ENCODE assay signal across 29 mouse cellular contexts in the genomic region with DNA sequence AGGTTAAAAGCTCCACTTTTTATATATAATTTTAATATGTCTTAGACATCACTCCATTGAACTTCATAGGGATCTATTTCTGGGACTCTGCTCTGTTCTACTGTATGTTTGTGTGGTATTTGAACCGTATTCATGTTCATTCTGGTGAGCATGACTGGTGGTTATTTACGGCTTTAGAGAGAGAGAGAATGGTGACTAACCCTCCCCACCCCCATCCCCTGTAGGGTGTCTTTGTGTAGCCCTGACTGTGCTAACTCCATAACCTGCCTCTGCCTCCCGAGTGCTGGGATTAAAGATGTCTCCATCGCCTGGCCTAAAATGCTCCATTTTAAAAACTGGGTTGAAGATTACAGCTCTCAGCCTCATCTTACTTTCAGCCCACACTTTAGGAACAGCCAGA.
"Had no signal": no experiment of that assay in that cellular context is flagged by ENCODE, and none has a peak within 500 bp of the region (broad histone marks: within the 10 kb centered on the region; RNA-seq: fewer than 3 reads in every experiment).

No protein-coding gene starts in this region.

- H3K4me3 ChIP-seq: embryonic facial prominence, embryonic 10.5 days; embryonic facial prominence, embryonic 12.5 days; embryonic facial prominence, embryonic 13.5 days; embryonic facial prominence, embryonic 15.5 days; erythroblast, embryonic 14.5 days; forebrain, embryonic 10.5 days; forebrain, embryonic 12.5 days; forebrain, embryonic 13.5 days; forebrain, embryonic 15.5 days; gastrocnemius, adult 2 months; heart, adult 2 months; heart, embryonic 10.5 days had no signal

- H3K4me1 ChIP-seq: embryonic facial prominence, embryonic 10.5 days; embryonic facial prominence, embryonic 12.5 days; embryonic facial prominence, embryonic 13.5 days; embryonic facial prominence, embryonic 15.5 days; forebrain, embryonic 12.5 days; forebrain, embryonic 13.5 days; forebrain, embryonic 15.5 days; heart, embryonic 10.5 days had no signal

- H3K9me3 ChIP-seq: embryonic facial prominence, embryonic 10.5 days; embryonic facial prominence, embryonic 12.5 days; embryonic facial prominence, embryonic 13.5 days; embryonic facial prominence, embryonic 15.5 days; forebrain, embryonic 10.5 days; forebrain, embryonic 12.5 days; forebrain, embryonic 13.5 days; forebrain, embryonic 15.5 days; heart, embryonic 10.5 days had no signal

- DNase-seq: cerebellum, adult 8-10 months; cerebellum, adult 9-10 months; cerebellum, adult 9-11 months; cerebellum, postnatal 10 days; cerebellum, postnatal 14 days; cerebellum, postnatal 25 days; cerebellum, postnatal 36 days; embryo, embryonic 11 days; forebrain, postnatal 0 days; gastrocnemius, adult 2 months; gastrocnemius, postnatal 10 days; gastrocnemius, postnatal 14 days; gastrocnemius, postnatal 25 days; gastrocnemius, postnatal 36 days; heart, adult 11 months; heart, adult 18-20 months; heart, adult 2 months had no signal

- H3K27me3 ChIP-seq: embryonic facial prominence, embryonic 12.5 days; embryonic facial prominence, embryonic 13.5 days; embryonic facial prominence, embryonic 15.5 days; forebrain, embryonic 12.5 days; forebrain, embryonic 13.5 days; forebrain, embryonic 15.5 days had no signal

- ATAC-seq: forebrain, embryonic 13.5 days; forebrain, embryonic 14.5 days; forebrain, embryonic 15.5 days; forebrain, embryonic 16.5 days; forebrain, postnatal 0 days had no signal

- H3K9ac ChIP-seq: embryonic facial prominence, embryonic 12.5 days; embryonic facial prominence, embryonic 13.5 days; embryonic facial prominence, embryonic 15.5 days; forebrain, embryonic 12.5 days; forebrain, embryonic 13.5 days; forebrain, embryonic 15.5 days; forebrain, postnatal 0 days had no signal

- H3K4me2 ChIP-seq: embryonic facial prominence, embryonic 12.5 days; embryonic facial prominence, embryonic 13.5 days; embryonic facial prominence, embryonic 15.5 days; forebrain, embryonic 12.5 days; forebrain, embryonic 13.5 days; forebrain, embryonic 15.5 days had no signal

- H3K27ac ChIP-seq: embryonic facial prominence, embryonic 10.5 days; embryonic facial prominence, embryonic 12.5 days; embryonic facial prominence, embryonic 13.5 days; embryonic facial prominence, embryonic 15.5 days; forebrain, embryonic 10.5 days; forebrain, embryonic 12.5 days; forebrain, embryonic 13.5 days; forebrain, embryonic 15.5 days; gastrocnemius, adult 2 months; heart, adult 2 months; heart, embryonic 10.5 days had no signal
